Mouse (Mus musculus) CH12.LX (cell line): ENCODE results near the gene Serpina5. TPM values are rescaled to one million over a fixed set of nuclear protein-coding genes. Genes with fewer than 3 reads are reported as not detected.
A peak's percentile ranks its signal among the peaks of the same experiment; 100 is the strongest.

Source experiments
- DNase-seq: peaks from one replicate; pipeline ENCODE4 v3.0.0-alpha.2; 2013; ENCODE audit errors: extremely low read depth
- H3K27ac ChIP-seq: 2 replicates; pipeline ENCODE4 v1.5.1; 2012; ENCODE audit warnings: low read depth, mild to moderate bottlenecking, control low read depth, moderate library complexity; ENCODE audit not compliant: insufficient read depth
- H3K27me3 ChIP-seq: replicated peaks from 2 replicates; pipeline ENCODE3; 2012; ENCODE audit warnings: inconsistent platforms
- H3K36me3 ChIP-seq, 2 experiments: replicated peaks in 1 of 2; 2 replicates each; pipeline versions ENCODE3 to v1.6.1; 2012; ENCODE audit warnings: inconsistent platforms in 1 of 2, low read length in 1 of 2, mild to moderate bottlenecking in 1 of 2, mixed read lengths in 1 of 2, moderate library complexity in 1 of 2; ENCODE audit not compliant: control insufficient read depth in 1 of 2, insufficient read depth in 1 of 2
- H3K4me1 ChIP-seq, 2 experiments: 2 replicates each; pipeline ENCODE4 v1.6.1; 2012; ENCODE audit warnings: inconsistent platforms in 1 of 2, moderate library complexity in 1 of 2; ENCODE audit not compliant: insufficient read depth in 2 of 2, control insufficient read depth in 1 of 2
- H3K4me2 ChIP-seq: 2 replicates; pipeline ENCODE4 v1.6.1; 2012; ENCODE audit warnings: low read depth, mild to moderate bottlenecking, control low read depth; ENCODE audit not compliant: poor library complexity, insufficient read depth, severe bottlenecking
- H3K4me3 ChIP-seq, 3 experiments: fragments of 150-350 bp in 1 of 3; sonication (generic) in 1 of 3; replicated peaks in 1 of 3; 2 replicates each; pipeline versions ENCODE3 to v1.5.1; 2011 to 2012; ENCODE audit warnings: low read depth in 2 of 3, low read length in 2 of 3, mild to moderate bottlenecking in 2 of 3, moderate library complexity in 2 of 3, control low read depth in 1 of 3, improper control_type of control experiment in 1 of 3, inconsistent platforms in 1 of 3, mixed read lengths in 1 of 3; ENCODE audit not compliant: poor library complexity in 1 of 3
- H3K79me2 ChIP-seq: replicated peaks from 2 replicates; pipeline ENCODE4 v1.6.1; 2012; ENCODE audit warnings: mild to moderate bottlenecking, moderate library complexity; ENCODE audit not compliant: control insufficient read depth, poor library complexity, insufficient read depth, severe bottlenecking; ENCODE audit errors: extremely low read depth
- H3K9ac ChIP-seq: 2 replicates; pipeline ENCODE4 v1.6.1; 2012; ENCODE audit warnings: low read depth, mild to moderate bottlenecking, control low read depth, moderate library complexity; ENCODE audit not compliant: insufficient read depth
- H3K9me3 ChIP-seq: replicated peaks from 2 replicates; pipeline ENCODE3; 2012; ENCODE audit warnings: low read length, inconsistent platforms, mixed read lengths
- BHLHE40 ChIP-seq: IDR thresholded peaks from 2 replicates; pipeline ENCODE4 v1.6.1; 2011; ENCODE audit warnings: mild to moderate bottlenecking, low read depth, low read length, improper control_type of control experiment
- CHD1 ChIP-seq: IDR thresholded peaks from 2 replicates; pipeline ENCODE4 v1.6.1; 2012; ENCODE audit warnings: low read depth, low read length, improper control_type of control experiment, inconsistent platforms
- CHD2 ChIP-seq: IDR thresholded peaks from 2 replicates; pipeline ENCODE4 v1.6.1; 2011; ENCODE audit warnings: low read length, improper control_type of control experiment
- CTCF ChIP-seq, 2 experiments: IDR thresholded peaks in 1 of 2; conservative IDR thresholded peaks in 1 of 2; 2 replicates each; pipeline ENCODE4 v1.5.1; 2011 to 2012; ENCODE audit warnings: low read depth in 2 of 2, low read length in 2 of 2, improper control_type of control experiment in 1 of 2, inconsistent platforms in 1 of 2, mild to moderate bottlenecking in 1 of 2, moderate library complexity in 1 of 2
- E2F4 ChIP-seq: IDR thresholded peaks from 2 replicates; pipeline ENCODE4 v1.6.1; 2011; ENCODE audit warnings: low read depth, low read length, improper control_type of control experiment; ENCODE audit not compliant: insufficient replicate concordance
- ELF1 ChIP-seq: IDR thresholded peaks from 2 replicates; pipeline ENCODE4 v1.6.1; 2014; ENCODE audit warnings: low read depth, mild to moderate bottlenecking, inconsistent platforms, low read length, improper control_type of control experiment
- EP300 ChIP-seq: IDR thresholded peaks from 2 replicates; pipeline ENCODE4 v1.6.1; 2011; ENCODE audit warnings: low read length, improper control_type of control experiment
- ETS1 ChIP-seq: conservative IDR thresholded peaks from 2 replicates; pipeline ENCODE4 v1.6.1; 2012; ENCODE audit warnings: low read depth, mild to moderate bottlenecking, inconsistent platforms, low read length, improper control_type of control experiment, moderate library complexity
- GABPA ChIP-seq: IDR thresholded peaks from 2 replicates; pipeline ENCODE4 v1.6.1; 2012; ENCODE audit warnings: low read depth, low read length, improper control_type of control experiment, inconsistent platforms; ENCODE audit not compliant: insufficient replicate concordance
- HCFC1 ChIP-seq: IDR thresholded peaks from 2 replicates; pipeline ENCODE4 v1.6.1; 2012; ENCODE audit warnings: low read depth, mild to moderate bottlenecking, inconsistent platforms, low read length, improper control_type of control experiment
- IRF4 ChIP-seq: IDR thresholded peaks from 2 replicates; pipeline ENCODE4 v1.6.1; 2014; ENCODE audit warnings: low read depth, mild to moderate bottlenecking, inconsistent platforms, low read length, improper control_type of control experiment
- JUN ChIP-seq: IDR thresholded peaks from 2 replicates; pipeline ENCODE4 v1.6.1; 2011; ENCODE audit warnings: low read depth, mild to moderate bottlenecking, low read length, improper control_type of control experiment, moderate library complexity; ENCODE audit not compliant: insufficient read depth
- KAT2A ChIP-seq: IDR thresholded peaks from 2 replicates; pipeline ENCODE4 v1.6.1; 2012; ENCODE audit warnings: low read length, improper control_type of control experiment, inconsistent platforms; ENCODE audit not compliant: insufficient replicate concordance
- MAFK ChIP-seq: IDR thresholded peaks from 2 replicates; pipeline ENCODE4 v1.6.1; 2011; ENCODE audit warnings: low read length, improper control_type of control experiment; ENCODE audit not compliant: insufficient replicate concordance
- MAX ChIP-seq: IDR thresholded peaks from 2 replicates; pipeline ENCODE4 v1.6.1; 2011; ENCODE audit warnings: low read length, improper control_type of control experiment
- MEF2A ChIP-seq: IDR thresholded peaks from 2 replicates; pipeline ENCODE4 v1.6.1; 2014; ENCODE audit warnings: low read depth, mild to moderate bottlenecking, inconsistent platforms, low read length, improper control_type of control experiment, borderline replicate concordance
- MXI1 ChIP-seq: IDR thresholded peaks from 2 replicates; pipeline ENCODE4 v1.6.1; 2011; ENCODE audit warnings: mild to moderate bottlenecking, low read depth, low read length, improper control_type of control experiment
- MYC ChIP-seq: IDR thresholded peaks from 2 replicates; pipeline ENCODE4 v1.6.1; 2011; ENCODE audit warnings: low read depth, mild to moderate bottlenecking, improper control_type of control experiment, low read length
- NRF1 ChIP-seq: IDR thresholded peaks from 2 replicates; pipeline ENCODE4 v1.6.1; 2014; ENCODE audit warnings: low read depth, mild to moderate bottlenecking, inconsistent platforms, low read length, improper control_type of control experiment, moderate library complexity
- POLR2A ChIP-seq: IDR thresholded peaks from 2 replicates; pipeline ENCODE4 v1.6.1; 2011; ENCODE audit warnings: low read depth, mild to moderate bottlenecking, improper control_type of control experiment, low read length
- RCOR1 ChIP-seq: conservative IDR thresholded peaks from 2 replicates; pipeline ENCODE4 v1.6.1; 2012; ENCODE audit warnings: low read depth, mild to moderate bottlenecking, inconsistent platforms, low read length, improper control_type of control experiment
- SIN3A ChIP-seq: IDR thresholded peaks from 2 replicates; pipeline ENCODE4 v1.6.1; 2012; ENCODE audit warnings: low read length, improper control_type of control experiment, inconsistent platforms
- SMC3 ChIP-seq: IDR thresholded peaks from 2 replicates; pipeline ENCODE4 v1.6.1; 2011; ENCODE audit warnings: low read depth, low read length, improper control_type of control experiment
- TBP ChIP-seq: conservative IDR thresholded peaks from 2 replicates; pipeline ENCODE4 v1.6.1; 2011; ENCODE audit warnings: low read depth, low read length, improper control_type of control experiment
- TCF12 ChIP-seq: IDR thresholded peaks from 2 replicates; pipeline ENCODE4 v1.6.1; 2014; ENCODE audit warnings: low read depth, mild to moderate bottlenecking, inconsistent platforms, low read length, improper control_type of control experiment
- USF1 ChIP-seq: IDR thresholded peaks from 2 replicates; pipeline ENCODE4 v1.6.1; 2014; ENCODE audit warnings: low read depth, mild to moderate bottlenecking, inconsistent platforms, low read length, improper control_type of control experiment
- USF2 ChIP-seq: conservative IDR thresholded peaks from 2 replicates; pipeline ENCODE4 v1.6.1; 2011; ENCODE audit warnings: low read depth, low read length, improper control_type of control experiment
- ZKSCAN1 ChIP-seq: IDR thresholded peaks from 2 replicates; pipeline ENCODE4 v1.6.1; 2012; ENCODE audit warnings: low read depth, inconsistent platforms, low read length, improper control_type of control experiment, borderline replicate concordance
- ZMIZ1 ChIP-seq: IDR thresholded peaks from 2 replicates; pipeline ENCODE4 v1.6.1; 2012; ENCODE audit warnings: low read depth, mild to moderate bottlenecking, inconsistent platforms, low read length, improper control_type of control experiment
- ZNF384 ChIP-seq: IDR thresholded peaks from 2 replicates; pipeline ENCODE4 v1.6.1; 2012; ENCODE audit warnings: low read depth, low read length, improper control_type of control experiment, inconsistent platforms
- dilution Hi-C: fragments of 300-500 bp; cut with MboI; formaldehyde crosslinking; loops from 2 replicates; pipeline ENCODE4 v1.14.3; 2020; ENCODE audit warnings: low sequenced_read_pairs; ENCODE audit not compliant: extremely low pct_unique_long_range_greater_than_20kb, extremely low pct_ligation_motif_present
- in situ Hi-C: fragments of 300-500 bp; cut with MboI; formaldehyde crosslinking; loops from 3 replicates; pipeline ENCODE4 v1.14.3; 2019; ENCODE audit warnings: low sequenced_read_pairs, low pct_ligation_motif_present, low pct_unique_long_range_greater_than_20kb, mixed read lengths
- polyA plus RNA-seq: library from polyadenylated mRNA; unstranded; fragments of >175 nt; gene quantifications from 2 replicates; pipeline ENCODE4 v1.2.1, GENCODE M21; 2012; ENCODE audit warnings: low read depth; ENCODE audit not compliant: insufficient read length
- total RNA-seq, 2 experiments: library from RNA; depleted of rRNA; stranded (reverse); fragments of 300-350 nt in 1 of 2; fragments of >200 nt in 1 of 2; gene quantifications; 2 replicates each; pipeline ENCODE4 v1.2.3; 2012 to 2014

Gene Serpina5
- total and polyA plus RNA-seq, 3 experiments, result not detected

DNA sequence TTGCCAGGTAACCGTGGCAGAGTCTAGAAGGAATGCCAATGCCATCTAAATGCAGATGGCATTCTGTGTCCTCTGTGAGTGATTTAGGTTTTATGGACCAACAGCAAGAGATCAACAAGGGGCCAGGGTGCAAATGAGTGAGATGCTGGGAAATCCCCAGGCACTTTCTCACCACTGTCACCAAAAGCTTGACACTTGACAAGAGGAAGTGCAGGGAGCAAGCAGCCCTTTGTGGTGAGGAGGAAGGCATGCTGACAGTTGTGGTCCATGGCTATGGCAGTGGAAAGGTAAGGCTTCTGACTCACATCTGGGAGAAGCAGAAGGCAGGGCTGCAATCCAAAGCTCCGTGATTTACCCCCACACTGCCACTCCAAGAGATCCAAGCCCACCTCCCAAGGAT, 39.1 kb upstream of the Serpina5 start:
- peak overlapping the region; percentile 72 for H3K4me2 ChIP-seq
- peak; percentile 81 for DNase-seq
- H3K27ac ChIP-seq, result no peak overlapping the region
- no peaks in the 10 kb centered on the region for H3K36me3 ChIP-seq
- no peaks in the 10 kb centered on the region for H3K79me2 ChIP-seq
- TF ChIP-seq POLR2A, result no peak
- no peak for TF ChIP-seq CHD1
- TF ChIP-seq USF1, result no peak
- peak; percentile 71; the same call in 1 of the 2 replicates for TF ChIP-seq MAX
- TF ChIP-seq ELF1, result peak; percentile 61
- TF ChIP-seq CHD2, result no peak
- TF ChIP-seq MYC, result peak; percentile 72; the same call in 1 of the 2 replicates
- no peak for TF ChIP-seq USF2
- TF ChIP-seq KAT2A, result no peak
- TF ChIP-seq ZMIZ1, result no peak
- TF ChIP-seq RCOR1, result 0 out of 2 replicates have a peak, but pooled peaks have one; percentile 14
- no peak for TF ChIP-seq CTCF (conservative IDR thresholded peaks at IDR 0.05 in 1 of 2, IDR thresholded peaks at IDR 0.05 in 1 of 2; ENCODE audit: low read depth in 2 of 2, low read length in 2 of 2)
- no peak for TF ChIP-seq NRF1
- peak; percentile 44; the same call in 1 of the 2 replicates for TF ChIP-seq TCF12
- TF ChIP-seq JUN, result no peak
- TF ChIP-seq MAFK, result no peak
- TF ChIP-seq HCFC1, result peak; percentile 23; the same call in 1 of the 2 replicates
- peak; percentile 51 for TF ChIP-seq IRF4
- no peak for TF ChIP-seq GABPA
- peak; percentile 75 for TF ChIP-seq MXI1
- peak; percentile 77 for TF ChIP-seq SIN3A
- TF ChIP-seq BHLHE40, result peak; percentile 68; the same call in 1 of the 2 replicates
- no peak for TF ChIP-seq SMC3
- TF ChIP-seq ETS1, result peak; percentile 79
- no peak for TF ChIP-seq TBP
- TF ChIP-seq EP300, result peak; percentile 84
- TF ChIP-seq MEF2A, result peak; percentile 62; the same call in 1 of the 2 replicates
- TF ChIP-seq ZKSCAN1, result no peak
- no peak for TF ChIP-seq E2F4
- TF ChIP-seq ZNF384, result no peak
- no peaks in the 10 kb centered on the region for H3K27me3 ChIP-seq
- H3K9me3 ChIP-seq, result no peaks in the 10 kb centered on the region
- no peak overlapping the region for H3K9ac ChIP-seq
- in situ Hi-C loops (loop anchor here (5.0 kb wide), 1 partner anchor 65 kb away; no protein-coding TSS in a partner anchor), dilution Hi-C loops (no loop called here)
- H3K4me3 ChIP-seq, result no peak overlapping the region
- H3K4me1 ChIP-seq, result peaks cover 23 to 78% of the 10 kb centered on the region in 2 experiments
